Mouse (Mus musculus) neural tube, embryonic 11.5 days (tissue): ENCODE results near the gene Fkbp2. TPM values are rescaled to one million over a fixed set of nuclear protein-coding genes. Genes with fewer than 3 reads are reported as not detected.

ENCODE experiments used
- ATAC-seq: fragments of 200-750 bp; cut with Nextera tagmentation; 2 replicates; pipeline ENCODE4 v1.8.0; 2017; ENCODE audit warnings: moderate number of reproducible peaks, mild to moderate bottlenecking, moderate TSS enrichment, moderate library complexity; ENCODE audit not compliant: insufficient read depth, low FRiP score, low TSS enrichment
- DNase-seq: peaks from one replicate; pipeline ENCODE4 v3.0.0-alpha.2; 2015; ENCODE audit warnings: low spot score
- H3K27ac ChIP-seq: fragments of 300-500 bp; sonication (generic); 2 replicates; pipeline ENCODE4 v1.5.1; 2014; ENCODE audit warnings: low read depth, mild to moderate bottlenecking, low read length
- H3K27me3 ChIP-seq: fragments of 300-500 bp; sonication (generic); 2 replicates; pipeline ENCODE4 v1.6.1; 2014; ENCODE audit warnings: mild to moderate bottlenecking, low read length, mixed read lengths; ENCODE audit not compliant: control insufficient read depth, insufficient read depth
- H3K36me3 ChIP-seq: fragments of 300-500 bp; sonication (generic); 2 replicates; pipeline ENCODE4 v1.6.1; 2014; ENCODE audit warnings: mild to moderate bottlenecking, low read length, moderate library complexity, mixed read lengths; ENCODE audit not compliant: control insufficient read depth, insufficient read depth
- H3K4me1 ChIP-seq: fragments of 300-500 bp; sonication (generic); 2 replicates; pipeline ENCODE4 v1.6.1; 2014; ENCODE audit warnings: low read length, mixed read lengths; ENCODE audit not compliant: control insufficient read depth, insufficient read depth
- H3K4me2 ChIP-seq: fragments of 300-500 bp; sonication (generic); 2 replicates; pipeline ENCODE4 v1.6.1; 2014; ENCODE audit warnings: low read depth, mild to moderate bottlenecking, moderate library complexity
- H3K4me3 ChIP-seq: fragments of 300-500 bp; sonication (generic); 2 replicates; pipeline ENCODE4 v1.5.1; 2014; ENCODE audit warnings: low read depth, low read length
- H3K9ac ChIP-seq: fragments of 300-500 bp; sonication (generic); 2 replicates; pipeline ENCODE4 v1.6.1; 2014; ENCODE audit warnings: mild to moderate bottlenecking, low read length
- H3K9me3 ChIP-seq: fragments of 300-500 bp; sonication (generic); 2 replicates; pipeline ENCODE4 v1.6.1; 2016; ENCODE audit warnings: low read length; ENCODE audit not compliant: control insufficient read depth
- WGBS: fragments of 180-500 bp; shearing (Covaris S2); extraction: QIAGEN DNeasy Blood & Tissue Kit; methylation state at CpG from one replicate; pipeline ENCODE4 v1.1.7; 2014; 5-methylcytosine and 5-hydroxymethylcytosine counted together
- polyA plus RNA-seq: library from polyadenylated mRNA; unstranded; fragments of >200 nt; fragmentation: Nextera tagmentation; extraction: Ambion mirVana; gene quantifications from 2 replicates; pipeline ENCODE4 v1.2.1, GENCODE M21; 2014

Gene Fkbp2
- polyA plus RNA-seq, 1 experiment from 2014 or later, result 86.5 TPM

DNA sequence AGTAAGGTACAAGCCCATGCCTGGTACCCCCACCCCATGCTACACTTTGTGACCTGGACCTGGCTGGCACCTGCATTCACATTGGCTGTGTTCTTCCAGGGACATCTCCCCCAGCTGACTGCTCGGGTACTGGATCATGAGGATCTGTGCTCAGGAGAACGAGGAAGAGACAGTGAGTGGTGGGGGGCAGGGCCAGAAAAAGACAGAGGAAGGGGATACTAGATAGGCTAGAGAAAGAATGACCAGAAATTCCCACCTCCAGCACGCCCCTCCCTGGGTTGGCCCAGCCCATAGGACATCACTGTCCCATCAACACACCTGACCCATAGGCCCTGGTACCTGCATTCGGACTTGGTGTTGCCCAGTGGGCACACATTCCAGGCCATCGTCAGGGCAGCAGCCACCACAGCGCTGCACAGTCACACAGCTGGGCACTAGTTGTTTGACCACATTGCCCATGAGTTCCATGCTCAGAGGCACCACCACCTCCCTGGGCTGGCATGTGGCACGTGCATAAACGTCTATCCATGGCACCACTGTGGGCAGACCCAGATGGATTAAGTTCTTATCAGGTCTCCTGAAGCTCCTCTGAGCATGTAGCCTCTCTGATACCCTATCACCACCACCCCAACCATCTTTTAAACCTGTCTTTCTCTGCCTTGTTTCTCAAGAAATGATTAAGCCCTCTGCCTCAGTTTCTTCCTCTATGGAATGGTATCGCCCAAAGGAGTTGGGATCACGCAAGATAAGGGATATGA lies 5.8 kb upstream of the Fkbp2 start:
- WGBS, result 83% methylated on average over 10 of the region's 10 CpGs
- Histone ChIP-seq H3K4me3 (peak overlapping the region; percentile 91), H3K9ac (no peak overlapping the region)

DNA sequence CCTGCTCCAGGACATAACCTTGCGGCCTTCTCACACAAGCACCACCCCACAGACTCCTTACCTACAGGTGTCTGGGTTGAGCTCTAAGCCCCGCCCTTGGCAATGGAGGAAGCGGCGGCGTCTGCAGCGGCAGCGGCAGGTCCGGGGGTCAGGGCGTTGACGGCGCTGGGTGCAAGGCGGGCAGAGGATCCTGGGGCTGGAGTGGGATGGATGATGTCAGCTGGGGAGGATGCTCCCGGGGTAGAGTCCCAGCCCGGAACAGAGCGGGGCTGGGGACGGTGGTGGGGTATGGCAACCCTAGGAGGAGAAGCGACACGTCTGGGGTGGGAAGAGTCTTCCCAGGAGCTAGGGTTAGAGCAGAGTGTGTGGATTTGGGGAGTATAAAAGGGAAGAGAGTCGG lies 5.0 kb upstream of the Fkbp2 start:
- no peak overlapping the region for H3K4me3 ChIP-seq
- no peaks in the 10 kb centered on the region for H3K9me3 ChIP-seq
- ATAC-seq, result no peak
- H3K36me3 ChIP-seq, result peaks cover 3% of the 10 kb centered on the region; the same call in 1 of the 2 replicates
- WGBS, result 84% methylated on average over 19 of the region's 19 CpGs
- no peaks in the 10 kb centered on the region for H3K27me3 ChIP-seq
- no peak overlapping the region for H3K9ac ChIP-seq
- no peak for DNase-seq
- H3K27ac ChIP-seq, result no peak overlapping the region
- peaks cover 7% of the 10 kb centered on the region for H3K4me1 ChIP-seq
- H3K4me2 ChIP-seq, result no peak overlapping the region

More for the DNA sequence above, 5.8 kb upstream of the Fkbp2 start:
- DNase-seq, result no peak
- peaks cover 3% of the 10 kb centered on the region; the same call in 1 of the 2 replicates for H3K36me3 ChIP-seq
- ATAC-seq, result no peak
- H3K9me3 ChIP-seq, result no peaks in the 10 kb centered on the region
- H3K4me1 ChIP-seq, result peaks cover 7% of the 10 kb centered on the region
- peak overlapping the region; percentile 95 for H3K4me2 ChIP-seq
- no peak overlapping the region for H3K27ac ChIP-seq
- no peaks in the 10 kb centered on the region for H3K27me3 ChIP-seq

DNA sequence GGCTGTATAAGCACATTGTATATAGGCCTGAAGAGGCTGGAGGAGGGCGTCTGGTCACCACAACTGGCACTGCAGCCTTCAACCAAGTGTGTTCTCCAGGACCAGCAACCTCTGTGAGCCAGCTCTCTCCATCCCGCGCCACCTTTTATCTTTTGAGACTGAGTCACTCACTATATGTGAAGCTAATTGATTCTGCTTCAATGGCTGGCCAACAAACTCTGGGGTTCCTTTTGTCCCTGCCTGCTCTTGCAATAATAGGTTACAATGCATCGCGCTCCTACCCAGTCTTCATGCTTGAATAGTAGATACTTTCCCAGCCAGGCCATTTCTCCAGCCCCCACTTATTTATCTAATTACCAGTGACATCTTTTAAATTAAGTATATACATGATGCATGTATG lies 3.3 kb upstream of the Fkbp2 start:
- H3K9ac ChIP-seq, result no peak overlapping the region
- H3K4me1 ChIP-seq, result peaks cover 7% of the 10 kb centered on the region
- ATAC-seq, result no peak
- H3K4me3 ChIP-seq, result no peak overlapping the region
- no peaks in the 10 kb centered on the region for H3K9me3 ChIP-seq
- no peak overlapping the region for H3K4me2 ChIP-seq
- no peaks in the 10 kb centered on the region for H3K27me3 ChIP-seq
- peaks cover 3% of the 10 kb centered on the region; the same call in 1 of the 2 replicates for H3K36me3 ChIP-seq
- WGBS, result 59% methylated on average over 5 of the region's 5 CpGs
- H3K27ac ChIP-seq, result no peak overlapping the region
- DNase-seq, result no peak

DNA sequence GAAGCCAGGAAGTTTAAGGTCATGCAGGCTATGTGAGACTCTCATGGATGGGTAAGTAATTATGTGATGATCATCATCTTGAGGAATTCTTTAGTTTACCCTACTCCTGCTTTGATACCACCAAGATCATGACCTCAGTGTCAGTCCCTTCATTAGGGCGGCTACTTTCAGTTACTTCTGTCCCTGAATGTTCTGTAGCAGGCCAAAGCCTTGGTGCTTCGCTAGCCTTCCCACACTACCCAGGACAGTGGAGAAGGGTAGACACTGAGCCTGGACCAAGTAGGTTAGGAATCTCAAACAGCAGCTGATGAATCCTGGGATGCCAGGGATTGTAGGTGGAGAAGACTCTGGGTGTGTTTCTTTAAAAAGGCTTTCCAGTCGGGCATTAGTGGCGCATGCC lies 1.2 kb upstream of the Fkbp2 start:
- ATAC-seq (no peak), DNase-seq (no peak)
- Histone ChIP-seq H3K4me2 (no peak overlapping the region), H3K36me3 (peaks cover 13% of the 10 kb centered on the region), H3K27ac (no peak overlapping the region), H3K9ac (no peak overlapping the region), H3K27me3 (no peaks in the 10 kb centered on the region), H3K4me3 (no peak overlapping the region; the same call in 1 of the 2 replicates), H3K9me3 (no peaks in the 10 kb centered on the region), H3K4me1 (peaks cover 22% of the 10 kb centered on the region)
- 95% methylated on average over 4 of the region's 4 CpGs for WGBS

DNA sequence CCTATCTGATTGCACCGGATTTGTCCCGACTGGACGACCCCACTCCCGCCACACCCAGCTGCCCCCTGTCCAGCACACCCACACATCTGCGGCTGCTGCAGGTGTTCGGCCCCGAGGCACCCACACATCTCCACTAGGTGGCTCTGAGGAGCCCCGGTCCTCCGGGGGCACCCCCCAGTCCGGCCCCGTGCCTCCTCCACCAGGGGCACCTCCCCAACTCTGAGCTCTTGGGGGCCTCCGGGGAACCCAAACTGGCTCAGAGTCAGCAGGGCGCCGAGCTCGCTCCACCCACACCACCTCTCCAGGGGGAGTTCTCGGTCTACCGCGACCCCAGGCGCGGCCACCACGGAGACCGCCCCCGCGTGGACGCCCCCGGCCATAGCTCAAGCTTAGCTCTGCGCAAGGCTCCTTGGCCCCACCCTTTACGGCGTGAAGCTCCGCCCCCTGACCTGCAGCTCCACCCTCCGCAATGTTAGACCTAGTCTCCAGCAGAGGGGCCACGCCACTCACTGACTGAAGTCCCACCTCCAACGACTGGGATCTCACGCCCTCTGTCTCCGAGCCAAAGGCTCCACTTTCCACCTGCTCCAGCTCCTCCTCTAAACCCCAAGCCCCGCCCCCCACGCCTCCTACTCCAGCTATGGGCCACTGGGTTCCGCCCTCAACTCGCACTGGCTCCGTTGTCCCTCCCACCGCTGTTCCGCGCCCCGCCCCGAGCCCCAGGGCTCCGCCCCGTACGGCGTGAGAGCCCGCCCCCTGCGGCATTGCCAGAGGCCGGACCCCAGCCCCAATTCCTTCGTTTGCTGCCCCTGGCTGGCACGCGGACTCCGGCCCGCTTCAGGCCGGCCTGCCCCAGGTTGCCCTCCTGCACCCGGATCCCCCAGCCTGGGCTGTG lies 568 bp downstream of the Fkbp2 start:
- H3K27me3 ChIP-seq, result no peaks in the 10 kb centered on the region
- H3K4me3 ChIP-seq, result peak overlapping the region; percentile 67
- H3K4me2 ChIP-seq, result peak overlapping the region; percentile 69
- H3K9ac ChIP-seq, result peak overlapping the region; percentile 86
- H3K36me3 ChIP-seq, result peaks cover 10% of the 10 kb centered on the region
- H3K27ac ChIP-seq, result peak overlapping the region; percentile 88
- DNase-seq (peak; percentile 99), ATAC-seq (peak; percentile 87)
- under 1% methylated on average over 59 of the region's 59 CpGs for WGBS
- H3K4me1 ChIP-seq, result peaks cover 20% of the 10 kb centered on the region
- no peaks in the 10 kb centered on the region for H3K9me3 ChIP-seq

DNA sequence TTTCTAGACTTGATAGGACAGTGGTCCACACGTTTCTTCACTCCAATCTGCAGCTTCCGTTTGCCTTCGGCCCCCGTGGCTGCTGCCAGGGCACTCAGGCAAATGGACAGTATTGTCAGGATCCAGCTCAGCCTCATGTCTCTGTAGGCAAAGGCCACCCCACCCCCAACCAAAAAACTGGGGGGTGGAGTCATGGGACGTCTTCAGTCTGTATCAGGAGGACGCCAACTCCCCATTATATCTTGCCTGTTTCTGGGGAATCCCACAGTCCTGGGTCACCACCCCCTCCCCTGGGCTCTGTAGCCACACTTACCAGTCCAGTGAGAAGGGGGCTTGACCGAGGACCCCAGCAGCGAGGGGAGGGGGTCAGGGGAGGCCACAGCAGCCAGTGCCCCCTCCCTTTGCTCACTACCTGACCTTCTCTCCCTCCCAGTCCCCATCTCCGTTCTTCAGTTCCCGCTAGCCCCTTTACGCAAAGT lies 1.3 kb downstream of the Fkbp2 start:
- DNase-seq (peak; percentile 40), ATAC-seq (no peak)
- Histone ChIP-seq H3K9me3 (no peaks in the 10 kb centered on the region), H3K36me3 (peaks cover 10% of the 10 kb centered on the region), H3K9ac (peak overlapping the region; percentile 51), H3K4me3 (peak overlapping the region; percentile 67), H3K4me2 (peak overlapping the region; percentile 69), H3K27me3 (no peaks in the 10 kb centered on the region), H3K4me1 (peaks cover 21% of the 10 kb centered on the region), H3K27ac (peak overlapping the region; percentile 39)
- 11% methylated on average over 11 of the region's 11 CpGs for WGBS

DNA sequence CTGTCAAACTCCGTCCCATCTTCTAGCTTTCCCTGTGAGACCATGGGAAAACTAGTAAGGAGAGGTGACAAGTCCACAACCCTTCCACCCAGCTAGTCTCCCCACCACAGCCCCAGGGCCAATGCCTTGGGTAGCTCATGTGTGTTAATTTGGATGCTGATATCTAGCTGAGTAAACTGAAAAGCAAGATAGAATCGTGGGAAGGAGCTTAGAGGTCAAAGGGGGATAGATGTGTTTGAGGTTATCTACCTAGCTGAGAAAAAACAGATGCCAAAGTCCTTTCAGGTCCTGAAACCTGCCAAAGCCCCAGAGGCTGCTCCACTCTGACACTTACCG lies 1.7 kb downstream of the Fkbp2 start:
- WGBS, result 66% methylated on average over 3 of the region's 3 CpGs

DNA sequence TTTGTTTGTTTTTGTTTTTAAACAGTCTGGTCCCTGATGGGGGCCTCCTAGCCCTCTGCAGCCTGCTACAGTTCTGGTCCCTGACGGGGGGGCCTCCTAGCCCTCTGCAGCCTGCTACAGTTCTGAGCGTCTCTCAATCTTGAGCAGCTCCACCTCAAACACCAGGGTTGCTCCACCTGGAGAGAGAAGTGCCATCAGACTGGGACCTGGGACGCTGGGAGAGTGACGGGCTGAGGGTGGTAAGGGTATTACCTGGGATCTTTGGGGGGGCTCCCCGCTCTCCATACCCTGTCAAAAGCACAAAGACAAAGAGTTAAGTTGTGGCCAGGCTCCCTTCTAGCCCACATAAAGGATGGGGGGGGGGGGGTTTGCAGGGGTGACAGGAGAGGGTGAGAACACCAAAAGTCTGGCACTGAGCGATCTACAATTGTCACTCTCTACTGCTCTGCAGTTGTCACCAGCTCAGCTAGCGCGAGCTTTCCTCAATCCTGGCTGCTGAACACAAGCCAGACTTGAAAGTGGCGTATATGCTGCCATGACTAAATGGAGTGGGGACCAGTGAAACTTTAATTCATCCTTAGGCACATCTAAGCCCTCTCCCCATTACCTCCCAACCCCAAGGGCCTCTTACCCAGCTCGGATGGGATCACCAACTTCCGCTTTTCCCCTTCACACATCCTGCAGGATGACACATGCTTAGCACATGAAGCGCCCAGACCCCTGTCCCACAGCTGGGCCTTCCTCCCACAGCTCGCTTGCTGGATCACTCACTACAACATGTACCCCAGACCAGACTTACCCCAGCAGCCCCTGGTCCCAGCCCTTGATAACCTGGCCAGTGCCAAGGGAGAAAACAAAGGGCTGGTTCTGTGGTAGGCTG lies 2.3 kb downstream of the Fkbp2 start:
- Histone ChIP-seq H3K36me3 (peaks cover 10% of the 10 kb centered on the region), H3K27ac (0 out of 2 replicates have a peak overlapping the region, but pooled peaks have one; percentile 49), H3K9me3 (no peaks in the 10 kb centered on the region), H3K27me3 (no peaks in the 10 kb centered on the region), H3K4me3 (peak overlapping the region; percentile 12), H3K4me2 (peak overlapping the region; percentile 11; the same call in 1 of the 2 replicates), H3K4me1 (peaks cover 25% of the 10 kb centered on the region), H3K9ac (no peak overlapping the region; the same call in 1 of the 2 replicates)
- ATAC-seq, result no peak
- 79% methylated on average over 13 of the region's 13 CpGs for WGBS
- DNase-seq, result no peak

More for the DNA sequence above, 1.7 kb downstream of the Fkbp2 start:
- no peak for DNase-seq
- Histone ChIP-seq H3K9ac (no peak overlapping the region), H3K4me3 (peak overlapping the region; percentile 67), H3K36me3 (peaks cover 10% of the 10 kb centered on the region), H3K4me1 (peaks cover 25% of the 10 kb centered on the region), H3K9me3 (no peaks in the 10 kb centered on the region), H3K27me3 (no peaks in the 10 kb centered on the region), H3K4me2 (peak overlapping the region; percentile 69), H3K27ac (0 out of 2 replicates have a peak overlapping the region, but pooled peaks have one; percentile 42)
- no peak for ATAC-seq
